Mouse (Mus musculus) stomach, embryonic 15.5 days (tissue): Measurements from ENCODE around the gene Acy3. TPM values are rescaled to one million over a fixed set of nuclear protein-coding genes. Genes with fewer than 3 reads are reported as not detected.

ENCODE experiments used
- ATAC-seq: fragments of 200-750 bp; cut with Nextera tagmentation; 2 replicates; pipeline ENCODE4 v1.8.0; 2017; ENCODE audit warnings: low read depth, moderate number of reproducible peaks, moderate TSS enrichment; ENCODE audit not compliant: insufficient read depth, low FRiP score
- H3K27ac ChIP-seq: fragments of 300-500 bp; sonication (generic); 2 replicates; pipeline ENCODE4 v1.5.1; 2015; ENCODE audit warnings: mild to moderate bottlenecking, inconsistent platforms
- H3K27me3 ChIP-seq: fragments of 300-500 bp; sonication (generic); replicated peaks from 2 replicates; pipeline ENCODE4 v1.6.1; 2015; ENCODE audit warnings: inconsistent platforms
- H3K36me3 ChIP-seq: fragments of 300-500 bp; sonication (generic); 2 replicates; pipeline ENCODE4 v1.6.1; 2015; ENCODE audit warnings: inconsistent platforms
- H3K4me1 ChIP-seq: fragments of 300-500 bp; sonication (generic); 2 replicates; pipeline ENCODE4 v1.6.1; 2015; ENCODE audit warnings: inconsistent platforms
- H3K4me2 ChIP-seq: fragments of 300-500 bp; sonication (generic); 2 replicates; pipeline ENCODE4 v1.6.1; 2015; ENCODE audit warnings: mild to moderate bottlenecking, inconsistent platforms
- H3K4me3 ChIP-seq: fragments of 300-500 bp; sonication (generic); replicated peaks from 2 replicates; pipeline ENCODE4 v1.5.1; 2015; ENCODE audit warnings: inconsistent platforms
- H3K9ac ChIP-seq: fragments of 300-500 bp; sonication (generic); 2 replicates; pipeline ENCODE4 v1.6.1; 2015; ENCODE audit warnings: inconsistent platforms
- H3K9me3 ChIP-seq: fragments of 300-500 bp; sonication (generic); 2 replicates; pipeline ENCODE4 v1.6.1; 2016; ENCODE audit warnings: inconsistent platforms
- WGBS: fragments of 180-500 bp; shearing (Covaris S2); methylation state at CpG from one replicate; pipeline ENCODE4 v1.1.7; 2015; 5-methylcytosine and 5-hydroxymethylcytosine counted together
- polyA plus RNA-seq: library from polyadenylated mRNA; unstranded; fragments of >200 nt; fragmentation: Nextera tagmentation; extraction: Ambion mirVana; gene quantifications from 2 replicates; pipeline ENCODE4 v1.2.1, GENCODE M21; 2015

The Acy3 gene
- polyA plus RNA-seq, 1 experiment from 2014 or later: 9.8 TPM

DNA sequence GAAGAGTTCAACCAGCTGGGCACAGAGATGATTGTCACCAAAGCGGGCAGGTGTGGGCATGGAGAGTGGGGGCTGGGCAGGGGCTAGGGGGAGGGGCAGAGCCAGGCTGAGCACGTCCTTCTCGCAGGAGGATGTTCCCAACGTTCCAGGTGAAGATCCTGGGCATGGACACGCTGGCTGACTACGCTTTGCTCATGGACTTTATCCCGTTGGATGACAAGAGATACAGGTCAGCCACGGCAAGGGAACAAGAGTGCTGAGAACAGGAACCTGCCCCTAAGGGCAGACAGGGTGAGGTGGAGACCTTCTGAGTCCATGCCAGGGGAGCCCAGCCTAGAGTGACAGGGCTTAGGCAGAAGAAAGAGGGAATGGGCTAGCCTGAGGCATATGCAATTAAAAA lies 10.4 kb downstream of the Acy3 start:
- no peak for ATAC-seq
- 80% methylated on average over 8 of the region's 8 CpGs for WGBS
- Histone ChIP-seq H3K4me3 (no peak overlapping the region), H3K27me3 (no peaks in the 10 kb centered on the region), H3K36me3 (no peaks in the 10 kb centered on the region), H3K9me3 (no peaks in the 10 kb centered on the region), H3K4me1 (peaks cover 16% of the 10 kb centered on the region), H3K4me2 (no peak overlapping the region), H3K27ac (no peak overlapping the region), H3K9ac (no peak overlapping the region)

GRCm38 (mm10) chr19:3997231-3997630 lies 10.9 kb downstream of the Acy3 start:
- Histone ChIP-seq H3K36me3 (no peaks in the 10 kb centered on the region), H3K9ac (no peak overlapping the region), H3K9me3 (no peaks in the 10 kb centered on the region), H3K4me3 (no peak overlapping the region), H3K4me2 (no peak overlapping the region), H3K27me3 (no peaks in the 10 kb centered on the region), H3K4me1 (peaks cover 19% of the 10 kb centered on the region), H3K27ac (no peak overlapping the region)
- 47% methylated on average over 8 of the region's 8 CpGs for WGBS
- ATAC-seq: no peak

DNA sequence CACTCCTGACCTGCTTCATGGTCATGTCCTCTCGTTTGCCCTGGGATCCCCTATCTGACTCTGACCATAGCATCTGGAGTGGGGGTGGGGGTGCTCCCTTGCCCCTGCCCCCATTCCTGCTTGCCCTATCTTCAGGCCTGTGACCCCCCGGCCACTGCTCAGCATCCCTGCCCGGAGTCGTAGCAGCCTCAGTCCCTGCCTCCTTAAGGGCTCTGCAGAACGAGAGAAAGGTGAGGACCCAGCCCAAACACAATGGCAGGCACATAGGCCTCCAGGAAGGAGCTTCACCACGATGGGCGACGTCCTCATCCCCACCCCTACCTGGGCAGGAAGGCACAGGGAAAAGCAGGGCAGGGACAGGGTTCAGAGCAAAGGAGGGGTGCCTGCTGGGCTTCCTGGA lies 12.0 kb downstream of the Acy3 start:
- no peak for ATAC-seq
- WGBS: 71% methylated on average over 8 of the region's 8 CpGs

GRCm38 (mm10) chr19:3999121-3999730 lies 12.9 kb downstream of the Acy3 start:
- ATAC-seq: no peak
- Histone ChIP-seq H3K9ac (peak overlapping the region; percentile 23; the same call in 1 of the 2 replicates), H3K9me3 (no peaks in the 10 kb centered on the region), H3K27ac (no peak overlapping the region), H3K4me2 (peak overlapping the region; percentile 84), H3K27me3 (no peaks in the 10 kb centered on the region), H3K36me3 (no peaks in the 10 kb centered on the region), H3K4me3 (peak overlapping the region; percentile 82), H3K4me1 (peaks cover 19% of the 10 kb centered on the region)
- 86% methylated on average over 9 of the region's 9 CpGs for WGBS

More for the DNA sequence above, 12.0 kb downstream of the Acy3 start:
- no peak overlapping the region for H3K9ac ChIP-seq
- H3K4me1 ChIP-seq: peaks cover 19% of the 10 kb centered on the region
- no peaks in the 10 kb centered on the region for H3K36me3 ChIP-seq
- H3K27me3 ChIP-seq: no peaks in the 10 kb centered on the region
- no peaks in the 10 kb centered on the region for H3K9me3 ChIP-seq
- no peak overlapping the region for H3K27ac ChIP-seq
- no peak overlapping the region for H3K4me2 ChIP-seq
- H3K4me3 ChIP-seq: no peak overlapping the region

- under 1% methylated on average over 64 of the region's 64 CpGs for WGBS
Measured at GRCm38 (mm10) chr19:4000119-4000900, 13.9 kb downstream of the Acy3 start, which contains the start of the genes Nudt8 and Gm49405. Gene Nudt8, plus strand, starts transcription at chr19:4000580. Gene Gm49405, plus strand, starts transcription at chr19:4000626.

DNA sequence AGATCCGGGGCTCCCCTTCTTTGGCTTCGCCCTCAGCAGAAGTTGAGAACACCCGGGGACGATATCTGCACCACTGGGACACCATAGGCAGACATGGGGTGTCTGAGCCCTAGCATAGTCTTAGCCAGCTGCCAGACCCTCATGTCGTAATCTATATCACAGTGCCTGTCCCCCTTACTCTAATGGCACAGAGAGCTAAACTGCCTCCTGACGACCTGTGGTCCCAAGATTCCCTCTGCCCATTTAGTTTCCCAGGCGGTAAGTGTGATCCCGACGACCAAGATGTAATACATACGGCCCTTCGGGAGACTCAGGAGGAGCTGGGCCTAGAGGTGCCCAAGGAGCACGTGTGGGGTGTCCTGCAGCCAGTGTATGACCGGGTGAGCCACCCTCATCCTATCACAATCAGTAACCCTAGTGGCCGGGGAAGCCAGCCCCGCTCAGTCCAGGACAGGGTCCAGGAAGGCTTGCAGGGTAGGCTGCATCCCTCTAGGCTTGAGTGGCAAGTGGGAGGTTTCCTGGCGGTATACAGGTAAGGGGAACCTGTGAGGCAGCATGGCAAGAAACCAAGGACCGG lies 14.7 kb downstream of the Acy3 start:
- WGBS: 18% methylated on average over 17 of the region's 17 CpGs
- H3K9me3 ChIP-seq: no peaks in the 10 kb centered on the region
- peak overlapping the region; percentile 82 for H3K4me3 ChIP-seq
- peak overlapping the region; percentile 99 for H3K27ac ChIP-seq
- ATAC-seq: no peak
- no peaks in the 10 kb centered on the region for H3K27me3 ChIP-seq
- peak overlapping the region; percentile 84 for H3K4me2 ChIP-seq
- no peaks in the 10 kb centered on the region for H3K36me3 ChIP-seq
- peaks cover 19% of the 10 kb centered on the region for H3K4me1 ChIP-seq
- peak overlapping the region; percentile 73 for H3K9ac ChIP-seq

More at GRCm38 (mm10) chr19:4000119-4000900, 13.9 kb downstream of the Acy3 start, which contains the start of the genes Nudt8 and Gm49405:
- Histone ChIP-seq H3K27me3 (no peaks in the 10 kb centered on the region), H3K9me3 (no peaks in the 10 kb centered on the region), H3K4me2 (peak within 1 kb of the TSS; percentile 84), H3K4me1 (peaks cover 19% of the 10 kb centered on the region), H3K9ac (peak within 1 kb of the TSS; percentile 73), H3K4me3 (peak within 1 kb of the TSS; percentile 82), H3K27ac (peak within 1 kb of the TSS; percentile 99), H3K36me3 (no peaks in the 10 kb centered on the region)
- ATAC-seq: peak; percentile 91

GRCm38 (mm10) chr19:4001752-4002151 lies 15.4 kb downstream of the Acy3 start:
- Histone ChIP-seq H3K9ac (no peak overlapping the region), H3K4me2 (peak overlapping the region; percentile 84), H3K27ac (no peak overlapping the region), H3K4me3 (no peak overlapping the region), H3K36me3 (peaks cover 3% of the 10 kb centered on the region), H3K4me1 (peaks cover 19% of the 10 kb centered on the region), H3K27me3 (no peaks in the 10 kb centered on the region), H3K9me3 (no peaks in the 10 kb centered on the region)
- WGBS: 75% methylated on average over 5 of the region's 5 CpGs
- no peak for ATAC-seq

DNA sequence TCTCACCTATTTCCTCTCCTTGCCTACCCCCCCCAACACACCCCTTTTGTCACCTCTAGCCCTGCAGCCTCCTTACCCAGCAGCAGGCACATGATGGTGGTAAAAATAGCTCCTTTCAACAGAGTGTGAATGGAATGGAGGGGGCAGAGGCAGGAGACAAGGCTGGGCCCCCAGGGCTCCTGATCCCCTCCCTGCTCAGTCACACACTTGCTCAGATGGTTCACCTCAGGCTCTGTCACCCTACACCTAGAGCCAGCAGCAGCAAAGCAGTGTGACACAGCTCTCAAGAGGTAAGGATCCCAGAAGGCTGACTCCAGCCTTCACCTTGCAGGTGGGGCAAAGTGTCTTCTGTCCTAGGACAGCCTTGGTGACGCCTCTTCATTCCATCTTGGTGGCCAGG lies 16.7 kb downstream of the Acy3 start, which contains the start of gene Doc2g:
Gene Doc2g, plus strand, starts transcription at position 202 of the 400 bp plus-strand sequence.
- Histone ChIP-seq H3K36me3 (peaks cover 17% of the 10 kb centered on the region), H3K9ac (no peak within 1 kb of the TSS), H3K27me3 (no peaks in the 10 kb centered on the region)

DNA sequence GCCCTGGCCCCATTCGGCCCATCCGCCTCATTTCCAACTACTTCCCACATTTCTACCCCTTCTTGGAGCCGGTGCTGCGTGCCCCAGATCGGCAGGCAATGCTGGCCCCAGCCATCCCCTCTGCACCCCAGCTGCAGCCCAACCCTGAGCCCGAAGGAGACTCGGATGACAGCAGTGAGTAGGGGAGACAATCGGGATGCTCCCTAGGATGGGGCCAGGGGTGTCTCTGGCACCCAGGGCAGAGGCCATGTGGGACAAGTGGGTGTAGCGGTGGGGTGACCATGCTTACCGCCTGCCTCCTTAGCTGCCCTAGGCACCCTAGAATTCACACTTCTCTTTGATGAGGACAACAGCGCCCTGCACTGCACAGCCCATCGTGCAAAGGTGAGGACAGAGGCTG lies 17.3 kb downstream of the Acy3 start:
- ATAC-seq: no peak
- no peak overlapping the region for H3K4me3 ChIP-seq
- H3K4me1 ChIP-seq: peaks cover 19% of the 10 kb centered on the region
- peaks cover 22% of the 10 kb centered on the region for H3K36me3 ChIP-seq
- no peaks in the 10 kb centered on the region for H3K9me3 ChIP-seq
- H3K27me3 ChIP-seq: no peaks in the 10 kb centered on the region
- 73% methylated on average over 12 of the region's 12 CpGs for WGBS
- no peak overlapping the region for H3K4me2 ChIP-seq
- no peak overlapping the region for H3K9ac ChIP-seq
- no peak overlapping the region for H3K27ac ChIP-seq

More for the DNA sequence above, 16.7 kb downstream of the Acy3 start, which contains the start of gene Doc2g:
- 75% methylated on average over 1 of the region's 1 CpGs for WGBS
- no peak within 1 kb of the TSS for H3K4me2 ChIP-seq
- no peaks in the 10 kb centered on the region for H3K9me3 ChIP-seq
- H3K4me3 ChIP-seq: no peak within 1 kb of the TSS
- no peak within 1 kb of the TSS for H3K27ac ChIP-seq
- ATAC-seq: no peak
- peaks cover 19% of the 10 kb centered on the region for H3K4me1 ChIP-seq

GRCm38 (mm10) chr19:4004331-4004730 lies 18.0 kb downstream of the Acy3 start:
- Histone ChIP-seq H3K36me3 (peaks cover 27% of the 10 kb centered on the region), H3K27ac (no peak overlapping the region), H3K9ac (no peak overlapping the region), H3K4me2 (no peak overlapping the region), H3K27me3 (no peaks in the 10 kb centered on the region), H3K9me3 (no peaks in the 10 kb centered on the region), H3K4me3 (no peak overlapping the region), H3K4me1 (peaks cover 17% of the 10 kb centered on the region)
- WGBS: 81% methylated on average over 15 of the region's 15 CpGs
- ATAC-seq: no peak

GRCm38 (mm10) chr19:4005091-4005490 lies 18.7 kb downstream of the Acy3 start:
- H3K9me3 ChIP-seq: no peaks in the 10 kb centered on the region
- peaks cover 12% of the 10 kb centered on the region for H3K4me1 ChIP-seq
- H3K9ac ChIP-seq: no peak overlapping the region
- H3K4me3 ChIP-seq: no peak overlapping the region
- 87% methylated on average over 9 of the region's 9 CpGs for WGBS
- H3K36me3 ChIP-seq: peaks cover 27% of the 10 kb centered on the region
- no peaks in the 10 kb centered on the region for H3K27me3 ChIP-seq
- no peak overlapping the region for H3K4me2 ChIP-seq
- H3K27ac ChIP-seq: no peak overlapping the region
- ATAC-seq: no peak

GRCm38 (mm10) chr19:4005971-4006370 lies 19.6 kb downstream of the Acy3 start:
- Histone ChIP-seq H3K9ac (no peak overlapping the region), H3K4me3 (no peak overlapping the region), H3K27ac (no peak overlapping the region), H3K4me2 (no peak overlapping the region), H3K4me1 (peaks cover 12% of the 10 kb centered on the region), H3K36me3 (peaks cover 29% of the 10 kb centered on the region), H3K27me3 (no peaks in the 10 kb centered on the region), H3K9me3 (no peaks in the 10 kb centered on the region)
- 90% methylated on average over 8 of the region's 8 CpGs for WGBS
- ATAC-seq: no peak
